Mouse (Mus musculus): ENCODE data around the gene Mthfd2l. TPM values are rescaled to one million over a fixed set of nuclear protein-coding genes. Genes with fewer than 3 reads are reported as not detected.

The Mthfd2l gene
- polyA plus RNA-seq, 3 experiments from 2014 or later = 0.80 to 2.3 (median 1.3) TPM

Other genes with a start within 250 kb of the Mthfd2l start
- not detected for gene Cxcl5, start 171.8 kb upstream of the Mthfd2l start, polyA plus RNA-seq (2017; shearing (Covaris generic))
- under 1 TPM in 1 of 3 experiments, not detected in 2; 0.67 TPM for gene Ppbp, start 162.6 kb upstream of the Mthfd2l start, polyA plus RNA-seq (2017; shearing (Covaris generic))
- not detected for gene Pf4, start 158.7 kb upstream of the Mthfd2l start, polyA plus RNA-seq (2017; shearing (Covaris generic))
- 1 to 10 TPM in 1 of 3 experiments, not detected in 2; 1.5 TPM for gene Cxcl3, start 145.0 kb upstream of the Mthfd2l start, polyA plus RNA-seq (2017; shearing (Covaris generic))
- not detected for gene Cxcl15, start 136.6 kb upstream of the Mthfd2l start, polyA plus RNA-seq (2017; shearing (Covaris generic))
- not detected for gene Cxcl1, start 39.9 kb upstream of the Mthfd2l start, polyA plus RNA-seq (2017; shearing (Covaris generic))
- under 1 TPM in 1 of 3 experiments, not detected in 2; 0.92 TPM for gene Cxcl2, start 27.2 kb upstream of the Mthfd2l start, polyA plus RNA-seq (2017; shearing (Covaris generic))
- gene Epgn, start 96.3 kb downstream of the Mthfd2l start, polyA plus RNA-seq (2017; shearing (Covaris generic)) = not detected
- gene Ereg, start 143.5 kb downstream of the Mthfd2l start, polyA plus RNA-seq (2017; shearing (Covaris generic)) = not detected
- gene Areg, start 208.5 kb downstream of the Mthfd2l start, polyA plus RNA-seq (2017; shearing (Covaris generic)) = 1 to 10 TPM; 1.6 to 3.6 (median 2.0) TPM

Measured in inflammation-experienced regulatory T-cells, adult 6 months (primary cell).